Mouse (Mus musculus): ENCODE data around the gene Clec2d.

- TF ChIP-seq CTCF (IDR thresholded peaks at IDR 0.05; ENCODE audit: borderline replicate concordance, extremely low read depth, insufficient read depth, insufficient read length) (no peak), POLR2A (IDR thresholded peaks at IDR 0.05; ENCODE audit: borderline replicate concordance, extremely low read depth, insufficient read depth, insufficient read length, poor library complexity, severe bottlenecking) (no peak)
Observed at GRCm38 (mm10) chr6:129176621-129177020, 3.8 kb upstream of the Clec2d start.
